ENCODE assay signal across 8 mouse cellular contexts in genomic region chr1:172481540-172482280, GRCm38 (mm10). TPM values are rescaled to one million over a fixed set of nuclear protein-coding genes. Genes with fewer than 3 reads are reported as not detected.
DNase-seq lines count a peak whose midpoint lies in the region; ATAC-seq lines count a peak whose summit lies in the region.

TSS of gene Igsf9 (plus strand) at chr1:172481788.

- intact Hi-C loops in gastrocnemius, postnatal 36 days (cut with DNase I), result no loop called here
- intact Hi-C loops in left cerebral cortex, postnatal 10 days (cut with DNase I), result no loop called here

- peak within 1 kb of the TSS; percentile 77 for H3K4me2 ChIP-seq in intestine, embryonic 14.5 days (ENCODE audit: low read length)

- H3K4me3 ChIP-seq in intestine, embryonic 14.5 days (ENCODE audit: low read depth, low read length), result peak within 1 kb of the TSS; percentile 66

- WGBS in intestine, embryonic 14.5 days, result under 1% methylated on average over 38 of the region's 38 CpGs

- H3K36me3 ChIP-seq in intestine, embryonic 14.5 days (ENCODE audit: control insufficient read depth, insufficient read depth, low read length), result peaks cover 18% of the 10 kb centered on the region

- DNase-seq in embryo, embryonic 10.5 days (ENCODE audit: low spot score), result peak; percentile 98
- DNase-seq in gastrocnemius, postnatal 36 days, result peak; percentile 64 to 78
- peak; percentile 95 for DNase-seq in intestine, embryonic 14.5 days (ENCODE audit: low spot score)
- peak; percentile 92 to 96 for DNase-seq in left cerebral cortex, postnatal 10 days (ENCODE audit: extremely low spot score in 1 of 2, low spot score in 2 of 2)
- DNase-seq in right cerebral cortex, postnatal 14 days, result peak; percentile 96
- peak; percentile 83 for DNase-seq in urinary bladder, postnatal 25 days (ENCODE audit: low spot score)

- peaks cover 25% of the 10 kb centered on the region for H3K4me1 ChIP-seq in intestine, embryonic 14.5 days (replicated peaks; ENCODE audit: control insufficient read depth, insufficient read depth, low read length)

- peak; percentile 78 for ATAC-seq in activated CD4-positive, CD25-positive, alpha-beta regulatory T cell, adult 4 months
- ATAC-seq in intestine, embryonic 14.5 days (replicated peaks; ENCODE audit: low FRiP score, low TSS enrichment, low read depth), result peak; percentile 94
- peak; percentile 87 for ATAC-seq in megakaryocyte progenitor cell, adult 5-6 weeks (replicated peaks; ENCODE audit: poor library complexity)

- H3K9me3 ChIP-seq in intestine, embryonic 14.5 days (ENCODE audit: control insufficient read depth, low read length), result no peaks in the 10 kb centered on the region

- H3K9ac ChIP-seq in intestine, embryonic 14.5 days (ENCODE audit: low read length), result peak within 1 kb of the TSS; percentile 51

- H3K27me3 ChIP-seq in intestine, embryonic 14.5 days (replicated peaks; ENCODE audit: control insufficient read depth, insufficient read depth, low read length), result no peaks in the 10 kb centered on the region

- H3K27ac ChIP-seq in intestine, embryonic 14.5 days (ENCODE audit: low read depth), result peak within 1 kb of the TSS; percentile 67

RNA-seq across cellular contexts. Expression of gene Igsf9, which starts in this region (rescaled TPM):
- polyA plus RNA-seq in activated CD4-positive, CD25-positive, alpha-beta regulatory T cell, adult 4 months (2017; shearing (Covaris generic)), result not detected
- total RNA-seq in gastrocnemius, postnatal 36 days (2021), result under 1 TPM; 0.36 to 0.59 TPM
- polyA plus RNA-seq in intestine, embryonic 14.5 days (2014; fragmentation: Nextera tagmentation; extraction: Ambion mirVana), result 40.9 and 44.3 TPM in 2 replicates
- 10 to 100 TPM; 19.2 to 27.4 TPM for total RNA-seq in left cerebral cortex, postnatal 10 days (2021)
- 0.10 TPM in 1 of 2 replicates, not detected in the other for total RNA-seq in megakaryocyte progenitor cell, adult 5-6 weeks (2015)
- total RNA-seq in megakaryocyte progenitor cell, adult 5-6 weeks (2017), result 0.30 TPM in 1 of 2 replicates, not detected in the other

Comparison
In these comparisons a context has a peak if more than half of its experiments do, and no peak if none do; other contexts are left out.
1. Peak in every context shown above with its lines: DNase-seq, ATAC-seq, H3K4me3 ChIP-seq and H3K27ac ChIP-seq.
2. RNA of gene Igsf9 (total RNA-seq): 19.2 to 27.4 TPM in left cerebral cortex, postnatal 10 days; 0.36 to 0.59 TPM in gastrocnemius, postnatal 36 days and 0.10 to 0.30 TPM in megakaryocyte progenitor cell, adult 5-6 weeks; every median in the first group is over 10 times any median in the second.
3. RNA of gene Igsf9 (polyA plus RNA-seq): 40.9 to 44.3 TPM in intestine, embryonic 14.5 days; not detected in activated CD4-positive, CD25-positive, alpha-beta regulatory T cell, adult 4 months; every median in the first group is over 10 times any median in the second.
4. Peak in ATAC-seq in activated CD4-positive, CD25-positive, alpha-beta regulatory T cell, adult 4 months; RNA of the gene not detected or under 1 TPM.
5. Peak in DNase-seq in gastrocnemius, postnatal 36 days; RNA of the gene not detected or under 1 TPM.
6. Peak in ATAC-seq in megakaryocyte progenitor cell, adult 5-6 weeks; RNA of the gene not detected or under 1 TPM.